Mouse (Mus musculus): ENCODE results near the gene Olfr544. TPM values are rescaled to one million over a fixed set of nuclear protein-coding genes. Genes with fewer than 3 reads are reported as not detected.
A peak's percentile ranks its signal among the peaks of the same experiment; 100 is the strongest.

Gene Olfr544
- total RNA-seq, 2 experiments from 2014 or later: not detected

DNA sequence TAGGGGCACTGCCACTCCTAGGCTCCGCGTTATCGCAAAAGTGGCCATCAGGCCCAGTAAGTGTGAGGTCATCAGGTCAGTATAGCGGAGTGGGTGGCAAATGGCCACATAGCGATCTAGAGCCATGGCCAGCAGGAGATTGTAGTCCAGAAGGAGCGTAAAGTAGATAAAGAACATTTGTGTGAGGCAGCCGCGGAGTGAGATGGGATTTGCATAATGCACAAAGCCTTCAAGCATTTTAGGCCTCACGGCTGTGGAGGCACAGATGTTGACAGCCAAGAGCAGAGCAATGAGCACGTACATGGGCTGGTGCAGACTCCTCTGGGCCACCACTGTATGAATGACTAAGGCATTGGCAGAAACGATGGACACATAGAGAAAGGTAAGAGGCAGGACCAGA, 10.7 kb downstream of the Olfr544 start:
- no peak for DNase-seq

GRCm38 (mm10) chr7:102476601-102477000, 11.5 kb downstream of the Olfr544 start:
- DNase-seq: no peak

DNA sequence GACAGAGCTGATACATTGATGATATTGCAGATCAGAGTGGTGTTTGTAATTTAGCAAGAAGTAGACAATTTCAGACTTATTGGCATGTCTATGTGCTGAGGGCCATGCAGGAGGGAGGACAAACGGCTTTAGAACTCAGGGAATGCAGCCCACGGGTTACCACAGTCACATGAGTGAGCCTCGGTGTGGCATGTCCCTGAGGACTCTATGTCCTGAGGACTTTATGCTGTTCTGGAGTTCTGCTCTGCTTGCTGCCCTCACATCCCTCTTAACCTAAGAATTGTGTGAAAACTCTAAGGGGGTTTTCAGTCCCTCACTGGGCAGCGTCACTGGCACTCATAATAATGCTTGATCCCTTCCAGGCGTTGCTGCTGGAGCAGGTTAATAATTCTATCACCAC, 15.4 kb downstream of the Olfr544 start:
- DNase-seq: no peak

DNA sequence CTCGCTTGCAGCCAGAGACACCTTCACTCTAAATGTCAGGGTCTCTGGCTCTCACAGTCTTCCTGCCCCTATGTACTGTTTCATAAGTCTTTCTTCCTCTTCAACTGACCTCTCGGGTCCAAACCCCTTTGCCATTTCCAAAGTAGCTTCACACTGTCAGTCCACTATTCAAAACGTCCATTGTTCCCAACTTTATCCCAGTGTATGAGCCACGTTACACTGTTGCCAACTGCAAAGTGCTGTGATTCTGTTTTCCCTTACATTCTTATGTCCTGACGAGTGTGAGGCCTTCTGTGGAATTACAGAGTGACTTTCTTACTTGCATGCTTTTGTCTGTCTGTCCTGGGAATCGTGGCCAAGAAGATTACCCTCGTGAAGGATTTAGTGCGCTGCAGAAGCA, 20.5 kb downstream of the Olfr544 start:
- no peak for DNase-seq

- DNase-seq: no peak
Measured at GRCm38 (mm10) chr7:102458618-102459380, 29.3 kb downstream of the Olfr544 start.

- peak; percentile 36 for DNase-seq
Measured at GRCm38 (mm10) chr7:102446438-102446837, 41.7 kb downstream of the Olfr544 start.

- DNase-seq: no peak
Measured at GRCm38 (mm10) chr7:102444301-102444700, 43.8 kb downstream of the Olfr544 start.

- DNase-seq: no peak
Measured at GRCm38 (mm10) chr7:102442432-102442831, 45.7 kb downstream of the Olfr544 start.

GRCm38 (mm10) chr7:102441657-102442391, 46.3 kb downstream of the Olfr544 start, which contains the start of gene Rrm1:
Gene Rrm1 (plus strand): TSS chr7:102441695.
- peak; percentile 97 for DNase-seq

GRCm38 (mm10) chr7:102440822-102441656, 47.1 kb downstream of the Olfr544 start:
- DNase-seq: no peak

- DNase-seq: no peak
Measured at GRCm38 (mm10) chr7:102434344-102434743, 53.8 kb downstream of the Olfr544 start.

Other genes with a start within 250 kb of the Olfr544 start
- gene Rhog, start 232.3 kb downstream of the Olfr544 start, total RNA-seq (2021): 10 to 100 TPM; 47.9 to 57.5 TPM
- 10 to 100 TPM; 76.4 to 77.1 TPM for gene Stim1, start 220.5 kb downstream of the Olfr544 start, total RNA-seq (2021)
- gene Rrm1, start 46.6 kb downstream of the Olfr544 start, total RNA-seq (2021): 10 to 100 TPM; 33.7 to 50.4 TPM
- not detected for gene Olfr543, start 6.6 kb downstream of the Olfr544 start, total RNA-seq (2021)
- gene Olfr545, start 11.3 kb upstream of the Olfr544 start, total RNA-seq (2021): not detected
- not detected for gene Olfr547, start 46.4 kb upstream of the Olfr544 start, total RNA-seq (2021)
- not detected for gene Olfr548-ps1, start 52.6 kb upstream of the Olfr544 start, total RNA-seq (2021)
- not detected for gene Olfr549, start 61.6 kb upstream of the Olfr544 start, total RNA-seq (2021)
- gene Trim21, start 77.2 kb upstream of the Olfr544 start, total RNA-seq (2021): 10 to 100 TPM; 10.1 to 15.8 TPM
- not detected for gene Olfr550, start 83.1 kb upstream of the Olfr544 start, total RNA-seq (2021)
- not detected for gene Olfr551, start 103.6 kb upstream of the Olfr544 start, total RNA-seq (2021)
- under 1 TPM in 1 of 2 experiments, not detected in 1; 0.12 TPM for gene Olfr552, start 109.5 kb upstream of the Olfr544 start, total RNA-seq (2021)
- not detected for gene Olfr553, start 129.9 kb upstream of the Olfr544 start, total RNA-seq (2021)
- not detected for gene Olfr554, start 150.1 kb upstream of the Olfr544 start, total RNA-seq (2021)
- not detected for gene Olfr555, start 170.5 kb upstream of the Olfr544 start, total RNA-seq (2021)
- not detected for gene Olfr556, start 176.6 kb upstream of the Olfr544 start, total RNA-seq (2021)
- 10 to 100 TPM in 1 of 2 experiments, 1 to 10 TPM in 1; 6.1 to 14.3 TPM for gene Trim68, start 199.0 kb upstream of the Olfr544 start, total RNA-seq (2021)
- not detected for gene Olfr557, start 207.6 kb upstream of the Olfr544 start, total RNA-seq (2021)
- 1 to 10 TPM; 1.4 to 2.6 TPM for gene Olfr558, start 213.9 kb upstream of the Olfr544 start, total RNA-seq (2021)
- gene Olfr33, start 230.8 kb upstream of the Olfr544 start, total RNA-seq (2021): not detected
- not detected for gene Olfr559, start 239.2 kb upstream of the Olfr544 start, total RNA-seq (2021)

Measured in adrenal gland, postnatal 10 days (tissue).